Mouse (Mus musculus): ENCODE data around the gene Gm10570.

DNA sequence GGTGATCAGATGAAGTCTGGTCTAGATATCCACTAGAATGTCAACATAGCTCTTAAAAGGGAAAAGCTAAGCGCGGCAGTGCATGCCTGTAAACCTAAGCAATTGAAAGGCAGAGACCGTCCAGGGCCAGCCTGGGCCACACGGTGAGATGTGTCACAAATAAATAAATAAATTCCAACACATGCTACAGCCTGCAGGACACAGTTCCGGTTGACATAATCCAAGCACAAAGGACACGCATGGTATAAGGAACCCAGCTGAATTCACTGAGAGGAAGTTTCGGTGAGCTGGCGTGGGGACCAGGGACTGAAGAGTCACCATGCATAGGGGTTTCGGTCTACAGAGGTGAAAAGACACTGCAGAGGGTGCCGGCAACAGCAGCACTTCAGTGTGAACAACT lies 39.7 kb downstream of the Gm10570 start:
- TF ChIP-seq CTCF (IDR thresholded peaks at IDR 0.05; ENCODE audit: extremely low read depth, insufficient read depth, insufficient read length, insufficient replicate concordance) = no peak
- TF ChIP-seq POLR2A (IDR thresholded peaks at IDR 0.05; ENCODE audit: low read depth, low read length) = no peak

Data from spleen, adult 2 months (tissue).